Mouse (Mus musculus) frontal cortex, postnatal 25 days (tissue): ENCODE measurements around the gene Sumo1.
"Not testable (repeated sequence)": the region's sequence is repeated elsewhere in the genome, so short reads cannot be mapped to it uniquely, and the experiment has no call there.

Experiments used
- DNase-seq, 2 experiments: peaks; one replicate each; pipeline ENCODE4 v3.0.0; 2022; ENCODE audit warnings: low spot score in 2 of 2

Sumo1 gene

GRCm38 (mm10) chr1:59670641-59671168 is at the start of gene Sumo1:
TSS of gene Sumo1 (minus strand) at chr1:59670834.
- peak; percentile 77 to 84 for DNase-seq

- no peak for DNase-seq
Measured at GRCm38 (mm10) chr1:59719900-59720299, 49.3 kb upstream of the Sumo1 start.

- DNase-seq: no peak
Measured at GRCm38 (mm10) chr1:59701766-59702165, 31.1 kb upstream of the Sumo1 start.

DNA sequence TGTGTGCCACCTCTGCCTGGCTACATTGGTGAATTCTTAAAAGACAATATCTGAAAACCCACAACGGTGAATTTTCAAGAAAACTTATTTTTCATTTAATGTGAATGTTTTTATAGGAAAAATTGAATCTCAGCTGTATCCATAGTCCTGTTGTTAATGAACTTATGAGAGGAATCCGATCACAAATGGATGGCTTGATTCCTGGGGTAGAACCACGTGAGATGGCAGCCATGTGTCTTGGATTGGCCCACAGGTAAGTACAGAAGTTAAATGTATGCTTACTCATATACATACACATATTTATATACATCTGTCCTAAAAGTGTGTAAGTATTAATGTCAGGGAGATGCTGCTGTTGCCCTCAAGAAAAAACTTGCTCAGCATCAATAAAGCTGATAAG is 27.6 kb upstream of the Sumo1 start:
- no peak for DNase-seq

DNA sequence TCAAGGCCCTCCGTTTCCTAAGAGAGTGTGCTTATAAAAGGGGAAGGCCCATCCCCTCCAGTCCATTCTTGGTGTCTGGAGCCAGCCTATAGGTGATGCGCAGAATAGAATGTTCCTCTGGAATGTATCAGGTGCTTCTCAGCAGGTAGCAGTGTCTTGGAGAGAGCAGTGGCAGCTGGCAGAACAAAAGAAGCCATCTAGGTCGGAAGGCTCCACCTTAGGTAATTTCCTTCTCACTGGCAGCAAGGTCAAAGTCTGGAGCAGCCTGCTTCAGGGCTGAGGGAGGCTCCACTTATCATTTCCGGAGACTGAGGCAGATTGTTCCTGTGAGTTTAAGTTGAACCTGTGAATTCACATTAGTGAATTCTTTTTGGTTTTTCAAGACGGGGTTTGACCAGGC is 27.1 kb upstream of the Sumo1 start:
- no peak for DNase-seq

- no peak for DNase-seq
Measured at GRCm38 (mm10) chr1:59690467-59690866, 19.8 kb upstream of the Sumo1 start.

- no peak for DNase-seq
Measured at GRCm38 (mm10) chr1:59687493-59687892, 16.9 kb upstream of the Sumo1 start.

- DNase-seq: peak; percentile 65 to 78
Measured at GRCm38 (mm10) chr1:59684819-59685755, 14.5 kb upstream of the Sumo1 start, which contains the start of gene Nop58. TSS of gene Nop58 (plus strand) at chr1:59684971.

DNA sequence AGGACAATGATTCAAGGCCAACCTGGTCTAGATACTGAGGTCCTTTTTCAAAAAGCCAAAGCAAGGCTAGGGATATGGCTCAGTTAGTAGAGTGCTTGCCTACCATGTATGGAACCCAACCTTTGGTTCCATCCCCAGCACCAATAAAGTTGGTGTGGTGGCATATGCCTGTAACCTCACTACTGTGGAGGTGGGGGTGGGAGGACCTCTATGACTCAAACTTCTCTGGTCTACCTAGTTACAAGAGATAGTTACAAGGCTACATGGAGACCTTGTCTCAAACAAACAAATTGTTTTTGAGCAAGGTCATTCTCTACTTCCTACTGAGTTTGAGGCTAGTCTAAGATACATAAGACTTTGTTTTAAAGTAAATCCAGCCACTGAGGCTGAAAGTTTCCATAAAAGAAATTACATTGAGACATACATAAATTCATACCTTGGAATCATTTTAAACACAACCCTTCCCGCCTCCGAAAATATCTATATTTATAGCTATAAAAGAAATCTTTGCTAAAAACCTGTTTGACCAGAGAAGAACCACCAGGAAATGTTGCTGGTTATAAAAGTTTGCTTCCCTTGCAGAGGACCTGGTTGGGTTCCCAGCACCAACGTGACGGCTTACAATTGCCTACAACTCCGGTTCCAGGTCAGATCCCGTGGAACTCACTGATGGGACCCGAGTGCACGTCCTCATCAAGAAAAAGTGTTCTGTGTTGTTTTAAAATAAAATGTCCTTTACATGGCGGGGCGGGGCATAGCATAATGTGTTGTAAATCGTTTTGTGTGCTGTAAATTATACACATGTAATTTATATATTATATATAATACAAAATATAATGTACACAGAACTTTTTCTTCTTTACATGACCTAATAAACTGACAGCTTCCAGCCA is 13.5 kb upstream of the Sumo1 start:
- DNase-seq: no peak

- DNase-seq: no peak
Measured at GRCm38 (mm10) chr1:59673661-59674060, 3.0 kb upstream of the Sumo1 start.

- peak; percentile 8 to 17 for DNase-seq
Measured at GRCm38 (mm10) chr1:59669962-59670630, 538 bp downstream of the Sumo1 start.

GRCm38 (mm10) chr1:59668871-59669270 is 1.8 kb downstream of the Sumo1 start:
- DNase-seq: no peak

DNA sequence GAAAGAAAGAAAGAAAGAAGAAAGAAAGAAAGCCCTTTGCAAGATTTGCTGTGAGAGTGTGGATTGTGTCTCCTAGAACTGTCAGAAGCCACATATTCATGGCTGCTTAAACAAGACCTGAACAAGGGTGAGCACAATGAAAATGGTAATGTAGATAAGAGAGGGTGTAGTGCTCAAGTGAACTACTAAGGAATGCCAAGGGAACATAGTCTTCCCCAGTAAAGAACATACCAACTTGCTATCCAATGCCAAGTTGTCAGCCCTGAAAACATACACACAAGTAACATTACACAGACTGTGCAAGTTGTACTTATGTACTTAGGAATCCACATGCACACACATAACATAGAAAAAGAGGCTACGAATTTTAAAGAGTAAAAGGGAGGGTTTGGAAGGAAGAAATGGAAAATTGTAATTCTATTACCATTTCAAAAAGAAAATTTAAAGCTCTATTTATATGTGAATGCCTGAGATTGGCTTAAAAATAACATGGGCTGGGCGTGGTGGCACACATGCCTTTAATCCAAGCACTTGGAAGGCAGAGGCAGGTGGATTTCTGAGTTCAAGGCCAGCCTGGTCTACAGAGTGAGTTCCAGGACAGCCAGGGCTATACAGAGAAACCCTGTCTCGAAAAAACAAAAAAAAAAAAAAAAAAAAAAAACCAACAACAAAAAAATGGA is 7.0 kb downstream of the Sumo1 start:
- no peak for DNase-seq

- no peak for DNase-seq
Measured at GRCm38 (mm10) chr1:59656244-59657171, 14.1 kb downstream of the Sumo1 start.

GRCm38 (mm10) chr1:59653243-59653911 is 17.3 kb downstream of the Sumo1 start:
- no peak for DNase-seq

GRCm38 (mm10) chr1:59651201-59651819 is 19.3 kb downstream of the Sumo1 start:
- DNase-seq: no peak

GRCm38 (mm10) chr1:59646502-59646901 is 24.1 kb downstream of the Sumo1 start:
- DNase-seq: not testable (repeated sequence)

DNA sequence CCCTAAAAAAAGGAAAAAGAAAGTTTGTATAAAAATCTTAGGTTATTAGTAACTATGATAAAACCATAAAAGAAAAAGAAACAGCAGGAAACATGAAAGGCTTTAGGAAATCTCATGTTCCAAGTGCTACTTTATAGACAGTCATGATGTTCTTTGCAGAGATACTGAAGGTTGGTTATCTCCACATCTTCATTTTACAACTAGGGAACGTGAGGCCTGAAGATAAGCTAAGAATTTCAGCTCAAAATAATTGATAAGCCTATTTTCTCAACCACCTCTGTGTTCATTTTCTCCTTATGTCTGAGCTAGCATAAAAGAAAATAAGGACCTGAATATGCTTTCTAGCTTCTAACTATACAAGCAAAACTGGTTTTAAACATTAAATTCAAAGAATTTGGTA is 28.1 kb downstream of the Sumo1 start:
- no peak for DNase-seq

DNA sequence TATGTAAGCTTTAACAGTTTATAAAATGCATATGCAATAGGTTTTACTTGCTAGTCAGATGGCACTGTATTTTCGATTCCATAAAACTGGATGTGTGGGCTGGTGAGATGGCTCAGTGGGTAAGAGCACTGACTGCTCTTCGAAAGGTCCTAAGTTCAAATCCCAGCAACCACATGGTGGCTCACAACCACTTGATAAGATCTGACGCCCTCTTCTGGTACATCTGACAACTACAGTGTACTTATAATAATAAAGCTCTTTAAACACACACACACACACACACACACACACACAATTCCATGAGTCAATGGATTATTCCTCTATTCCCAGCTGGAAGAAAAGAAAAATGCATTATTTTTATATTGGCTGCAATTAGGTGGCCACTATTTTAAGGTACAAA is 32.3 kb downstream of the Sumo1 start:
- DNase-seq: no peak
